Mouse (Mus musculus): ENCODE measurements around the gene Fcna. TPM values are rescaled to one million over a fixed set of nuclear protein-coding genes. Genes with fewer than 3 reads are reported as not detected.

Fcna gene
- polyA plus RNA-seq, 1 experiment from 2014 or later: 4.9 TPM

DNA sequence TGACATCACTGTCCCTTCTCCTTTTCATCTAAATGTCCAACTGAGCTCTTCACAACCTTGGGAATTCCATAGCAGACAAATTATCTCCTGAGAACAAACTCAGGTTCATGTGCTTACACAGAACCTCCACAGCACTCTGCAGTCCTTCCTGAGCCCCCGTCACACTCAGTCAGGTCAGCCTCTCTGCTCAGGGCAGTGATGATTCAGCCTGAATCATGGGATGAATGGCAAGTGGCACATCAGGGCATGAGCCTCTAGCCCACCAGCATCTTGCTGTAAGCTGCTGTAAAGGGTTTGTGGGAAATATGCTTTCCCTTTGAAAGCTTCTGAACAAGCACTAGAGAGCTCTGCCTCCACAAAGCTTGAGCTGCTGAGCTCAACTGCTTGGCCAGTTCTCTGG, 29.1 kb downstream of the Fcna start:
- Histone ChIP-seq H3K4me1 (ENCODE audit: control insufficient read depth, insufficient read depth, low read length) (no peaks in the 10 kb centered on the region), H3K4me3 (ENCODE audit: low read depth, low read length) (no peak overlapping the region), H3K27me3 (replicated peaks; ENCODE audit: control insufficient read depth, insufficient read depth, low read length) (no peaks in the 10 kb centered on the region), H3K27ac (replicated peaks; ENCODE audit: low read depth, low read length) (no peak overlapping the region), H3K4me2 (ENCODE audit: low read depth, low read length) (no peak overlapping the region), H3K9me3 (ENCODE audit: control insufficient read depth, low read length) (no peaks in the 10 kb centered on the region), H3K36me3 (ENCODE audit: control insufficient read depth, insufficient read depth, low read length) (peaks cover 94% of the 10 kb centered on the region), H3K9ac (ENCODE audit: low read depth, low read length) (no peak overlapping the region)
- ATAC-seq (ENCODE audit: low read depth) (no peak), DNase-seq (ENCODE audit: low spot score) (no peak)
- 94% methylated on average over 1 of the region's 1 CpGs for whole genome bisulfite sequencing

DNA sequence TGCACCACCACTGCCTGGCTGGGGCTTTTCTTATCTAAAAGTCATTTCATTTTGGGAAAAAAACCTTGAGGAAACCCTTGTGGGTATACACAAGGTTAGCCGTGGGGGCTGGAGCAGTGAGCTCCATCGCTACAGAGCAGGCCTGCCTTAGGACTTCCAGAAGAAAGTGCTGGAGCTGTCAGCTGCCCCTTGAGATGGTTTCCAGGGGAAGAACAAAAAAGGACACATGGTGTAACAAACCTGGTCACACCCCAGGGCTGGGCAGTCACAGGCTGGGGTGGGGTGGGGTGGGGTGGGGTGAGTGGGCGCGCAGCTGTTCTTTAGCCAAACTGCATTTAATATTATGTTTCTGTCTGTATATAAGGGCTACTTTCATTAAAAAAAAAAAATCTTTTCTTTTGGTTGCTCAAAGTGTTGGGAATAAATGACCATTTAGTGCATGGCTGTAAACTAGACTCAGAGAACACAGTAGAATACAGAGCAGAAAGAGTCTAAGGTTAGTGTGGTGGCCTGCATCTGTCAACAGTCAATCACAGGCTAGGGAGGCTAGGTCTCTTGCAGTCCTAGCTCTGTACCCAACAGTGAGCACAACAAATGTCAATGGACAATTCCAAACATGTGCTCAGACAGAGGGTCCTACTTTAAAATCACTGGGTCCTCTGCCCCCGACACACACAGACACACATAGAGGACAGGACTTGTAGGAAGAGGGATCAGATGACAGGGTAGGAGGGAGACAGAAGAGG, 30.9 kb downstream of the Fcna start:
- ATAC-seq (ENCODE audit: low read depth): peak; percentile 34; the same call in 1 of the 2 replicates
- 87% methylated on average over 5 of the region's 5 CpGs for WGBS
- no peaks in the 10 kb centered on the region for H3K4me1 ChIP-seq (ENCODE audit: control insufficient read depth, insufficient read depth, low read length)

DNA sequence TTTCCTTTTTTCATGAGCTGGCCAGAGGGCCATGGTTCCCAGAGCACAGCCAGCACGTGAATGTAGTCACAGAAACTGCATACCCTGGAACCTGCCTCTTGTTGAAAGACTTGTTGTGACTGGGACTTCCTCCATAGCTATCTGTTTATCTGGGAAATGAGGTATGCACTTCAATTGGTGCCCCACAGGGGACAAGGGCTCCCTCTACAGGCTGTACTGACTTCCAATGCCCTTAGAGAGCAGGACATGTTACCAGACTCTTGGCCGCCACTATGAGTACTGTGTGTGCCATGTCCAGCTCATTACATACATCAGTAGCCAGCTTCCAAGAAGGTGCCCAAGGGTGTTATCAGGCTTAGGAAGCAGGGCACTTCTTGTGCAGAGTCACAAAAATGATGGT, 36.0 kb downstream of the Fcna start:
- Histone ChIP-seq H3K27me3 (replicated peaks; ENCODE audit: control insufficient read depth, insufficient read depth, low read length) (no peaks in the 10 kb centered on the region), H3K36me3 (ENCODE audit: control insufficient read depth, insufficient read depth, low read length) (peaks cover 93% of the 10 kb centered on the region), H3K4me3 (ENCODE audit: low read depth, low read length) (no peak overlapping the region), H3K27ac (replicated peaks; ENCODE audit: low read depth, low read length) (no peak overlapping the region), H3K9me3 (ENCODE audit: control insufficient read depth, low read length) (no peaks in the 10 kb centered on the region), H3K4me2 (ENCODE audit: low read depth, low read length) (no peak overlapping the region), H3K9ac (ENCODE audit: low read depth, low read length) (no peak overlapping the region), H3K4me1 (ENCODE audit: control insufficient read depth, insufficient read depth, low read length) (no peaks in the 10 kb centered on the region)
- WGBS: 80% methylated on average over 2 of the region's 2 CpGs
- DNase-seq (ENCODE audit: low spot score): no peak
- ATAC-seq (ENCODE audit: low read depth): no peak

More for the DNA sequence above, 30.9 kb downstream of the Fcna start:
- no peak overlapping the region for H3K27ac ChIP-seq (replicated peaks; ENCODE audit: low read depth, low read length)
- no peaks in the 10 kb centered on the region for H3K27me3 ChIP-seq (replicated peaks; ENCODE audit: control insufficient read depth, insufficient read depth, low read length)
- no peaks in the 10 kb centered on the region for H3K9me3 ChIP-seq (ENCODE audit: control insufficient read depth, low read length)
- DNase-seq (ENCODE audit: low spot score): no peak
- no peak overlapping the region for H3K4me2 ChIP-seq (ENCODE audit: low read depth, low read length)
- H3K36me3 ChIP-seq (ENCODE audit: control insufficient read depth, insufficient read depth, low read length): peaks cover 96% of the 10 kb centered on the region
- no peak overlapping the region for H3K9ac ChIP-seq (ENCODE audit: low read depth, low read length)
- no peak overlapping the region for H3K4me3 ChIP-seq (ENCODE audit: low read depth, low read length)

DNA sequence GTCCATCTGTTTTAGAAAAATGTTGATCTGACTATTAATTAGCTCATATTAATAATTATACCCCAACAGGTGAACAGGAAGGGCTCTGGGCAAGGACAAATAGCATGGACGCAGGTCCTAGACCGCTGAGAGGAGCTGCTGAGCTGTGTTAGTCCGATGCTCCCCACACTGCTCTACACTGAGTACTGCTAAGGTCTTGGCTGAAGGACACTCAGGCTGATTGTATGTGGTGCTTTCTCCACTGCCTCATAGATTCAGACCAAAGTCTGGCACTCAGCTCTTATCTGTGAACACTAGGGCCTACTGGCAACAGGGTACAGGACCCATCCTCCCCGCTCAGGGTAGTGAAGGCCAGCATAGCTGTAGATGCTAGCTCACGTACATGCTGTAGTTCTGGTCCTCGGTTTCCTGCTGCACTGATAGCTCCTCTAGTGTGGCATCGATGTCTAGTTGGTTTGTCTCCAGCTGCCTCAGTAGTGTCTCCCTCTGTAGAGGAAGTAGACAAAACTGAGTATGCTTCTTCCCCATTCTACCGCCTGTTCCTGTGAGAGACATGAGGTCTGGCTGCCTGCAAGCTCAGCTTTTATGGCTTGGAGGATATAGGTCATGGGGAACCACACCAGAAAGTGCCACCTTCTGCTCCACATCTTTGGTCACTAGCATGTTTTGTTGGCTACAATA, 39.5 kb downstream of the Fcna start:
- H3K4me1 ChIP-seq (ENCODE audit: control insufficient read depth, insufficient read depth, low read length): no peaks in the 10 kb centered on the region
- H3K9me3 ChIP-seq (ENCODE audit: control insufficient read depth, low read length): no peaks in the 10 kb centered on the region
- H3K4me3 ChIP-seq (ENCODE audit: low read depth, low read length): no peak overlapping the region
- H3K9ac ChIP-seq (ENCODE audit: low read depth, low read length): no peak overlapping the region
- H3K4me2 ChIP-seq (ENCODE audit: low read depth, low read length): no peak overlapping the region
- H3K27me3 ChIP-seq (replicated peaks; ENCODE audit: control insufficient read depth, insufficient read depth, low read length): no peaks in the 10 kb centered on the region
- H3K36me3 ChIP-seq (ENCODE audit: control insufficient read depth, insufficient read depth, low read length): peaks cover 94% of the 10 kb centered on the region
- ATAC-seq (ENCODE audit: low read depth) (no peak), DNase-seq (ENCODE audit: low spot score) (no peak)
- WGBS: 93% methylated on average over 7 of the region's 8 CpGs
- no peak overlapping the region for H3K27ac ChIP-seq (replicated peaks; ENCODE audit: low read depth, low read length)

DNA sequence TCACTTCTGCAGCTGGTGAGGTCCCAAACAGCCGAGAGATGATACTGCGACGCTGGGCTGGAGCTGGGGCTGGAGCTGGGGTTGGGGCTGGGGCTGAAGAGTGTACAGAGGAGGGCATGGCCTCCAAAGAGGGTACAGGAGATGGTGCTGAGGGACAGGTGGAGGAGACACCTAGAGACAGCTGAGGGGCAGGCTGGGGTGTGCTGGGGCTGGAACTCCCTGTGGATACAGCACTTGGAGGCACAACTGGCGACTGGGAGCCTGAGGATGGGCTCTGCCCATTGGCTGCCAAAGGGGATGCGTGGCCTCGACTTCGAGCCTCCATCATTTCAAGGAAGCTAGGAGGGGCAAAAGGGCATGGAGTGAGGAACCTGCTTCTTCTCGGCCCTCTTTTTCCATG, 40.5 kb downstream of the Fcna start:
- Histone ChIP-seq H3K9me3 (ENCODE audit: control insufficient read depth, low read length) (no peaks in the 10 kb centered on the region), H3K4me2 (ENCODE audit: low read depth, low read length) (no peak overlapping the region), H3K36me3 (ENCODE audit: control insufficient read depth, insufficient read depth, low read length) (peaks cover 91% of the 10 kb centered on the region), H3K4me3 (ENCODE audit: low read depth, low read length) (no peak overlapping the region), H3K4me1 (ENCODE audit: control insufficient read depth, insufficient read depth, low read length) (peaks cover 4% of the 10 kb centered on the region; the same call in 1 of the 2 replicates), H3K27ac (replicated peaks; ENCODE audit: low read depth, low read length) (no peak overlapping the region), H3K27me3 (replicated peaks; ENCODE audit: control insufficient read depth, insufficient read depth, low read length) (no peaks in the 10 kb centered on the region), H3K9ac (ENCODE audit: low read depth, low read length) (no peak overlapping the region)
- no peak for ATAC-seq (ENCODE audit: low read depth)
- WGBS: 90% methylated on average over 8 of the region's 8 CpGs
- DNase-seq (ENCODE audit: low spot score): no peak

DNA sequence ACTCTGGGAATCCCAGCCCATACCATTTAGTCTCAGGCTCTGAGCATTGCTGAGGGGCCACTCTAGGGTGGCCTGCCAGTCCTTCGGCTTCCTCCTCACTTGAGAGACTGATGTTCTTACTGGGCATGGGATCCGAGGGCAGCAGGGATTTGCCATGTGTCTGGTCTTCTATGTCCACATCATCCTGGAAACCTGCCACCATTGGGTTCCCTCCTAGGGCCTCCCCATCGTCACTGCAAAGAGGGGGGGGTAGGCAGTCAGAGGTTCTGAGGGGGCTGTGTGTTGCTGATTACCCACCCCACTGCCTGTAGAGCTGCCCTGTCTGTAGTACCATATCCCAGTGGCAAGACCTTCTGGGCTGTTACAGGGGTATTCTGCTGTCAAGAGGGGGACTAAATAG, 42.2 kb downstream of the Fcna start:
- H3K36me3 ChIP-seq (ENCODE audit: control insufficient read depth, insufficient read depth, low read length): peaks cover 75% of the 10 kb centered on the region

DNA sequence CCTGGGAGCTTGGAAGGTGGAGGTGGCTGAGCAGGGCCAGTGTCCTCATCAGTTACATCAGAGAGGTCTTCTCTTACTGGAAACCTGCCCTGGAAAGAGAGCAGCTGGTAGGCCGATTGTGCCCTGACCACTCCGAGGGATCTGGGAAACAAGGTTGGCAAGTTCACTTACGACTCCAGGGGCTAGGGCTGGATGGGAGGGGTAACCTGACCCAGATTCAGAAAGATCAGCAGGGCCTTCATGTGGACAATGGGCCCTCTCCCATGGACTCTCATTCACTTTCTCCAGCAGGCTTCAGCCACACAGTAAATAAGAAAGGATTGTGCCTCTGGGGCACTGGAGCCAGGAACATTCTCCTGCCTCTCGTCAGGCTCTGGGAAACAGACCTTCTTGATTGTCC, 43.0 kb downstream of the Fcna start:
- ATAC-seq (ENCODE audit: low read depth) (no peak), DNase-seq (ENCODE audit: low spot score) (no peak)
- no peak overlapping the region for H3K27ac ChIP-seq (replicated peaks; ENCODE audit: low read depth, low read length)
- peaks cover 12% of the 10 kb centered on the region for H3K27me3 ChIP-seq (replicated peaks; ENCODE audit: control insufficient read depth, insufficient read depth, low read length)
- H3K9ac ChIP-seq (ENCODE audit: low read depth, low read length): no peak overlapping the region
- WGBS: 90% methylated on average over 4 of the region's 4 CpGs
- H3K9me3 ChIP-seq (ENCODE audit: control insufficient read depth, low read length): no peaks in the 10 kb centered on the region
- no peak overlapping the region for H3K4me3 ChIP-seq (ENCODE audit: low read depth, low read length)
- no peak overlapping the region for H3K4me2 ChIP-seq (ENCODE audit: low read depth, low read length)
- peaks cover 4% of the 10 kb centered on the region; the same call in 1 of the 2 replicates for H3K4me1 ChIP-seq (ENCODE audit: control insufficient read depth, insufficient read depth, low read length)
- peaks cover 68% of the 10 kb centered on the region for H3K36me3 ChIP-seq (ENCODE audit: control insufficient read depth, insufficient read depth, low read length)

More for the DNA sequence above, 42.2 kb downstream of the Fcna start:
- peaks cover 5% of the 10 kb centered on the region for H3K27me3 ChIP-seq (replicated peaks; ENCODE audit: control insufficient read depth, insufficient read depth, low read length)
- H3K4me1 ChIP-seq (ENCODE audit: control insufficient read depth, insufficient read depth, low read length): peaks cover 4% of the 10 kb centered on the region; the same call in 1 of the 2 replicates
- DNase-seq (ENCODE audit: low spot score): no peak
- 83% methylated on average over 3 of the region's 3 CpGs for WGBS
- H3K27ac ChIP-seq (replicated peaks; ENCODE audit: low read depth, low read length): no peak overlapping the region
- no peak overlapping the region for H3K4me2 ChIP-seq (ENCODE audit: low read depth, low read length)
- no peaks in the 10 kb centered on the region for H3K9me3 ChIP-seq (ENCODE audit: control insufficient read depth, low read length)
- no peak overlapping the region for H3K4me3 ChIP-seq (ENCODE audit: low read depth, low read length)
- no peak overlapping the region for H3K9ac ChIP-seq (ENCODE audit: low read depth, low read length)
- ATAC-seq (ENCODE audit: low read depth): no peak

DNA sequence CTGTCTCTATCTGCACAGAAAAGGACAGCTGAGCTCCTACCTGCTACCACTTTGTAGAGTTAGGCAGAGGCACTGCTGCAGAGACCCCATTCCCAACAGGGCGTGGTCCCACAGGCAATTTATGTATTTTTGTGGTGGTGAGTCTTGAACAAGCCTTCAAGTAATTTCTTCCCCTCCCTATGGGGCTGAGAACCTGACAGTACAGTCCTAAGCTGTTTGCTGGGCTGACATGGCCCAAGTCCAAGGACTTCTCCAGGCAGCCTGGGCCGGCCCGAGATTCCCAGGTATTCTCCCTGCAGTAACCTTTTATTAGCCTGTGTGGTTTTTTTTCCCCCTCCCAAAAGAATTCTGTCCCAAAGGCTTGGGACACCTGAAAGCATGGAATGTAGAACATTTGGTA, 43.7 kb downstream of the Fcna start:
- Histone ChIP-seq H3K27me3 (replicated peaks; ENCODE audit: control insufficient read depth, insufficient read depth, low read length) (peaks cover 19% of the 10 kb centered on the region), H3K9me3 (ENCODE audit: control insufficient read depth, low read length) (no peaks in the 10 kb centered on the region), H3K4me2 (ENCODE audit: low read depth, low read length) (no peak overlapping the region), H3K4me3 (ENCODE audit: low read depth, low read length) (no peak overlapping the region), H3K9ac (ENCODE audit: low read depth, low read length) (no peak overlapping the region), H3K4me1 (ENCODE audit: control insufficient read depth, insufficient read depth, low read length) (peaks cover 7% of the 10 kb centered on the region; the same call in 1 of the 2 replicates), H3K36me3 (ENCODE audit: control insufficient read depth, insufficient read depth, low read length) (peaks cover 61% of the 10 kb centered on the region), H3K27ac (replicated peaks; ENCODE audit: low read depth, low read length) (no peak overlapping the region)
- WGBS: 94% methylated on average over 3 of the region's 3 CpGs
- no peak for DNase-seq (ENCODE audit: low spot score)
- no peak for ATAC-seq (ENCODE audit: low read depth)
